Mouse (Mus musculus): Measurements from ENCODE around the gene Tmed2. TPM values are rescaled to one million over a fixed set of nuclear protein-coding genes. Genes with fewer than 3 reads are reported as not detected.
A peak's percentile ranks its signal among the peaks of the same experiment; 100 is the strongest.

Tmed2 gene
- polyA plus RNA-seq (2014; fragmentation: Nextera tagmentation; extraction: Ambion mirVana): 445 and 465 TPM in 2 replicates

DNA sequence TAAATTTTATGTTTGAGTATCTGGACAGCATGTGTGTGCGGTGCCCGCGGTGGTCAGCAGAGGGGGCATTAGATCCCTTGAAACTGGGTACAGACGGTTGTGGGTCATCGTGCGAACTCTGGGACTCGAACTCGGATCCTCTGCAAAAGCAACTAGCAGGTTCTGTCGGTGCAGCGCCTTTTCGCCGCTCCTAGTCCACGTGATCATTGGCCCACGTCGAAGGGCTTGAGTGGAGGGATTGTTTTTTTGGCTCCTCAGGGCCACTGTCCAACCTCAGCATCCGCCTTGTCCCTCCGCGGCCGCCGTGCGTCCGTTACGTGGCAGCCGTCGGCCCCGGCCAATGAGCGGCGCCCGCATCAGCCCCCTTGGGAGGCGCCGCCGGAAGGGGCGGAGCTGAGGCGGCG, at the start of gene Tmed2:
Gene Tmed2 (plus strand): TSS at position 313 of the 404 bp plus-strand sequence.
- no peaks in the 10 kb centered on the region for H3K27me3 ChIP-seq (ENCODE audit: control insufficient read depth, insufficient read depth, low read length)
- peaks cover 3% of the 10 kb centered on the region; the same call in 1 of the 2 replicates for H3K4me1 ChIP-seq (replicated peaks; ENCODE audit: control insufficient read depth, insufficient read depth, low read length)
- peak within 1 kb of the TSS; percentile 93 for H3K4me3 ChIP-seq (ENCODE audit: low read depth, low read length)
- DNase-seq (ENCODE audit: low spot score) (peak; percentile 96), ATAC-seq (replicated peaks; ENCODE audit: low FRiP score) (peak; percentile 96)
- H3K4me2 ChIP-seq (ENCODE audit: low read depth, low read length, severe bottlenecking): peak within 1 kb of the TSS; percentile 74
- peak within 1 kb of the TSS; percentile 86 for H3K9ac ChIP-seq (ENCODE audit: low read length)
- no peak within 1 kb of the TSS for H3K27ac ChIP-seq (ENCODE audit: low read depth, low read length)
- no peaks in the 10 kb centered on the region; the same call in 1 of the 2 replicates for H3K36me3 ChIP-seq (ENCODE audit: control insufficient read depth, insufficient read depth, low read length)
- WGBS: 1% methylated on average over 35 of the region's 35 CpGs
- H3K9me3 ChIP-seq (ENCODE audit: control insufficient read depth, low read length): no peaks in the 10 kb centered on the region

DNA sequence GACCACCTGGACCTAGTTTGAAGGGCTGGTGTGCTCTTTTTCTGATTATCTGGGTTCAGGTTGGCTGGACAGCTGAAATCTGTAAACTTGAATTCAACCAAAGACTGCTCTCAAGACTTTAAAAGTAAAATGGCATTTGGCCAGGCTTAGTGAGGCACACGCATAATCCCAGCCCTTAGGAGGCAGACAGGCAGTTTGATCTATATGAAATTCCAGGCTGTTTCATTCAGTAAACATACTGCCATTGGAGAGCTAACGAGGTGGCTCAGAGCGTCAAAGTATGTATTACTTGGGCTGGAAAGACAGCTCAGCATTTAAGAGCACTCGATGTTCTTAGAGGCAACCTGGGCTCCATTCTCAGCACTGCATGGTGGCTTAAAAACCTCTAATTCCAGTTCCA, 48.8 kb upstream of the Tmed2 start:
- no peaks in the 10 kb centered on the region for H3K4me1 ChIP-seq (replicated peaks; ENCODE audit: control insufficient read depth, insufficient read depth, low read length)
- DNase-seq (ENCODE audit: low spot score) (no peak), ATAC-seq (replicated peaks; ENCODE audit: low FRiP score) (no peak)
- H3K27me3 ChIP-seq (ENCODE audit: control insufficient read depth, insufficient read depth, low read length): no peaks in the 10 kb centered on the region
- WGBS: 77% methylated on average over 4 of the region's 4 CpGs
- H3K9ac ChIP-seq (ENCODE audit: low read length): no peak overlapping the region
- no peak overlapping the region for H3K4me3 ChIP-seq (ENCODE audit: low read depth, low read length)
- no peaks in the 10 kb centered on the region for H3K9me3 ChIP-seq (ENCODE audit: control insufficient read depth, low read length)
- no peak overlapping the region for H3K4me2 ChIP-seq (ENCODE audit: low read depth, low read length, severe bottlenecking)
- H3K27ac ChIP-seq (ENCODE audit: low read depth, low read length): no peak overlapping the region
- no peaks in the 10 kb centered on the region; the same call in 1 of the 2 replicates for H3K36me3 ChIP-seq (ENCODE audit: control insufficient read depth, insufficient read depth, low read length)

GRCm38 (mm10) chr5:124492618-124493017, 47.9 kb upstream of the Tmed2 start:
- no peak overlapping the region for H3K4me2 ChIP-seq (ENCODE audit: low read depth, low read length, severe bottlenecking)
- H3K27ac ChIP-seq (ENCODE audit: low read depth, low read length): no peak overlapping the region
- no peaks in the 10 kb centered on the region; the same call in 1 of the 2 replicates for H3K36me3 ChIP-seq (ENCODE audit: control insufficient read depth, insufficient read depth, low read length)
- no peaks in the 10 kb centered on the region for H3K4me1 ChIP-seq (replicated peaks; ENCODE audit: control insufficient read depth, insufficient read depth, low read length)
- H3K9me3 ChIP-seq (ENCODE audit: control insufficient read depth, low read length): no peaks in the 10 kb centered on the region
- DNase-seq (ENCODE audit: low spot score) (no peak), ATAC-seq (replicated peaks; ENCODE audit: low FRiP score) (no peak)
- 90% methylated on average over 4 of the region's 4 CpGs for WGBS
- H3K4me3 ChIP-seq (ENCODE audit: low read depth, low read length): no peak overlapping the region
- no peaks in the 10 kb centered on the region for H3K27me3 ChIP-seq (ENCODE audit: control insufficient read depth, insufficient read depth, low read length)
- no peak overlapping the region for H3K9ac ChIP-seq (ENCODE audit: low read length)

- DNase-seq (ENCODE audit: low spot score) (no peak), ATAC-seq (replicated peaks; ENCODE audit: low FRiP score) (no peak)
- H3K9ac ChIP-seq (ENCODE audit: low read length): no peak overlapping the region
- no peak overlapping the region for H3K4me3 ChIP-seq (ENCODE audit: low read depth, low read length)
- H3K36me3 ChIP-seq (ENCODE audit: control insufficient read depth, insufficient read depth, low read length): no peaks in the 10 kb centered on the region; the same call in 1 of the 2 replicates
- H3K27me3 ChIP-seq (ENCODE audit: control insufficient read depth, insufficient read depth, low read length): no peaks in the 10 kb centered on the region
- 86% methylated on average over 11 of the region's 11 CpGs for WGBS
- H3K4me2 ChIP-seq (ENCODE audit: low read depth, low read length, severe bottlenecking): no peak overlapping the region
- H3K27ac ChIP-seq (ENCODE audit: low read depth, low read length): no peak overlapping the region
- no peaks in the 10 kb centered on the region for H3K9me3 ChIP-seq (ENCODE audit: control insufficient read depth, low read length)
- H3K4me1 ChIP-seq (replicated peaks; ENCODE audit: control insufficient read depth, insufficient read depth, low read length): no peaks in the 10 kb centered on the region
These were observed 47.0 kb upstream of the Tmed2 start for GRCm38 (mm10) chr5:124493455-124493854.

DNA sequence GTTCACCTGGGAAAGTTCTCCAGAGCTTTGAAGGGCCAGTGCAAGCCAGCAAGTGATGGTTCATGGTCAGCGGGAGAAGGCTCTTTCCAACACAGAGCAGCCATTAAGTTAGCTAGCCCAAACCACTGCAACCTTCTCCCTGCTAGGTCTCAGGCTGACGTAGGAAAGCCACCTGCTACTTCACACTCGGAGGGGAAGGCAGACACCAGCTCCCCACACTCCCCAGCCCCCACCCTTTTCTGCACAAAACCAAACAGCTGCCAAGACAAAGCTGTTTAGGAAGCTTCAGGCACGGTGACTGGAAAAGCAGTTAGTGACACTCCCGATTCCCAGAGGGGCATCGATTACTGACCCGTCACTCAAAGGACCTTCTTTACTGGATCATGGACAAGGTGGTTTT, 44.9 kb upstream of the Tmed2 start:
- Histone ChIP-seq H3K4me2 (ENCODE audit: low read depth, low read length, severe bottlenecking) (no peak overlapping the region), H3K9me3 (ENCODE audit: control insufficient read depth, low read length) (no peaks in the 10 kb centered on the region), H3K4me3 (ENCODE audit: low read depth, low read length) (no peak overlapping the region), H3K27me3 (ENCODE audit: control insufficient read depth, insufficient read depth, low read length) (no peaks in the 10 kb centered on the region), H3K27ac (ENCODE audit: low read depth, low read length) (no peak overlapping the region), H3K4me1 (replicated peaks; ENCODE audit: control insufficient read depth, insufficient read depth, low read length) (no peaks in the 10 kb centered on the region), H3K36me3 (ENCODE audit: control insufficient read depth, insufficient read depth, low read length) (no peaks in the 10 kb centered on the region; the same call in 1 of the 2 replicates), H3K9ac (ENCODE audit: low read length) (no peak overlapping the region)
- DNase-seq (ENCODE audit: low spot score): no peak
- no peak for ATAC-seq (replicated peaks; ENCODE audit: low FRiP score)
- 80% methylated on average over 7 of the region's 7 CpGs for WGBS

- ATAC-seq (replicated peaks; ENCODE audit: low FRiP score): no peak
- no peak for DNase-seq (ENCODE audit: low spot score)
- no peak overlapping the region for H3K27ac ChIP-seq (ENCODE audit: low read depth, low read length)
- H3K36me3 ChIP-seq (ENCODE audit: control insufficient read depth, insufficient read depth, low read length): no peaks in the 10 kb centered on the region; the same call in 1 of the 2 replicates
- H3K9me3 ChIP-seq (ENCODE audit: control insufficient read depth, low read length): no peaks in the 10 kb centered on the region
- H3K27me3 ChIP-seq (ENCODE audit: control insufficient read depth, insufficient read depth, low read length): no peaks in the 10 kb centered on the region
- 82% methylated on average over 15 of the region's 15 CpGs for WGBS
- H3K4me1 ChIP-seq (replicated peaks; ENCODE audit: control insufficient read depth, insufficient read depth, low read length): no peaks in the 10 kb centered on the region
- H3K4me3 ChIP-seq (ENCODE audit: low read depth, low read length): no peak overlapping the region
- H3K4me2 ChIP-seq (ENCODE audit: low read depth, low read length, severe bottlenecking): no peak overlapping the region
- H3K9ac ChIP-seq (ENCODE audit: low read length): no peak overlapping the region
These were observed 43.6 kb upstream of the Tmed2 start for GRCm38 (mm10) chr5:124496614-124497514.

GRCm38 (mm10) chr5:124498221-124498876, 42.1 kb upstream of the Tmed2 start:
- ATAC-seq (replicated peaks; ENCODE audit: low FRiP score) (no peak), DNase-seq (ENCODE audit: low spot score) (no peak)
- no peaks in the 10 kb centered on the region; the same call in 1 of the 2 replicates for H3K36me3 ChIP-seq (ENCODE audit: control insufficient read depth, insufficient read depth, low read length)
- no peaks in the 10 kb centered on the region for H3K4me1 ChIP-seq (replicated peaks; ENCODE audit: control insufficient read depth, insufficient read depth, low read length)
- no peak overlapping the region for H3K27ac ChIP-seq (ENCODE audit: low read depth, low read length)
- H3K9me3 ChIP-seq (ENCODE audit: control insufficient read depth, low read length): no peaks in the 10 kb centered on the region
- 77% methylated on average over 9 of the region's 9 CpGs for WGBS
- H3K9ac ChIP-seq (ENCODE audit: low read length): no peak overlapping the region
- H3K27me3 ChIP-seq (ENCODE audit: control insufficient read depth, insufficient read depth, low read length): no peaks in the 10 kb centered on the region
- H3K4me3 ChIP-seq (ENCODE audit: low read depth, low read length): no peak overlapping the region
- no peak overlapping the region for H3K4me2 ChIP-seq (ENCODE audit: low read depth, low read length, severe bottlenecking)

DNA sequence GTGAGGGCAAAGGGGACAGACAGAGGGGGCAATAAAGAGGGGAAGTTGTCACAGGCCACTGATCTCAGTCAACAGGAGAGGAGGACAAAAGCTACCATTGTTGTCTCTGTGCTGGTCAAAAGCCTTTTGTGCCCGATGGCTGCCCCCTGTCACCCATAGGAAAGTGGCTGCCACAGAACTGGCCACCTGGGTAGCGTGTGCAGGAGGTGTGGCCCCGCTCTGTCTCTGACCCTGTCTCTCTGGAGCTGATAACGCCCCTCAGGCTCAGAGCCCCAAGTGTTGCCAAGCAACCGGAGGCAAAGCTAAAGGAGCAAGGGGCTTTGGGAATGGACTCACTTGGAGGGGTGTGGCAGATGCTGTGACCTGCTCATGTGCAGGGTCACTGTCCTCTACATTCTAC, 41.5 kb upstream of the Tmed2 start:
- H3K9me3 ChIP-seq (ENCODE audit: control insufficient read depth, low read length): no peaks in the 10 kb centered on the region
- no peak overlapping the region for H3K27ac ChIP-seq (ENCODE audit: low read depth, low read length)
- no peaks in the 10 kb centered on the region for H3K27me3 ChIP-seq (ENCODE audit: control insufficient read depth, insufficient read depth, low read length)
- H3K36me3 ChIP-seq (ENCODE audit: control insufficient read depth, insufficient read depth, low read length): no peaks in the 10 kb centered on the region; the same call in 1 of the 2 replicates
- no peak for ATAC-seq (replicated peaks; ENCODE audit: low FRiP score)
- no peak overlapping the region for H3K4me3 ChIP-seq (ENCODE audit: low read depth, low read length)
- no peak for DNase-seq (ENCODE audit: low spot score)
- WGBS: 19% methylated on average over 5 of the region's 5 CpGs
- no peak overlapping the region for H3K9ac ChIP-seq (ENCODE audit: low read length)
- H3K4me1 ChIP-seq (replicated peaks; ENCODE audit: control insufficient read depth, insufficient read depth, low read length): no peaks in the 10 kb centered on the region
- H3K4me2 ChIP-seq (ENCODE audit: low read depth, low read length, severe bottlenecking): no peak overlapping the region
